Mouse (Mus musculus): ENCODE results near the gene Mrpl54.
A peak's percentile ranks its signal among the peaks of the same experiment; 100 is the strongest.
"Not testable (repeated sequence)": the region's sequence is repeated elsewhere in the genome, so short reads cannot be mapped to it uniquely, and the experiment has no call there.

Mrpl54 gene

DNA sequence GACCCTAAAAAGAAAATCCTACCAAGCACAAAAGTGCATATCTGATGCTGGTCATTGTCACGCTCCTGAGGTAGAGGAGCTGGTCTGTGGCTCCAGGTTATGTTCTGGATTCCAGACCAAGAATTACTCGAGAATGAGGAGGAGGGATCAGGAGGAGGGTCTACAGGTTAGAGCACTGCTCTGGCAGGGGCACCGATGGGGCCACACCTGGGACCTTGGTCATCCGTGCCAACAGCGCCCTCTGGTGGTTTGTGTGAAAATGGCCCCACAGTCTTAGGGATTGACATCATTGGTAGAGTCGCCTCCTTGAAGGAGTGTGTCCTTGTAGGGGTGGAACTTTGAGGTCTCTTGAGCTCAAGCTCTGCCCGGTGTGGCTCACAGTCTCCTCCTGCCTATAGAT lies 48.8 kb downstream of the Mrpl54 start:
- peak; percentile 72 for DNase-seq

- DNase-seq: not testable (repeated sequence)
Observed at GRCm38 (mm10) chr10:81217267-81217666, 49.5 kb downstream of the Mrpl54 start.

DNA sequence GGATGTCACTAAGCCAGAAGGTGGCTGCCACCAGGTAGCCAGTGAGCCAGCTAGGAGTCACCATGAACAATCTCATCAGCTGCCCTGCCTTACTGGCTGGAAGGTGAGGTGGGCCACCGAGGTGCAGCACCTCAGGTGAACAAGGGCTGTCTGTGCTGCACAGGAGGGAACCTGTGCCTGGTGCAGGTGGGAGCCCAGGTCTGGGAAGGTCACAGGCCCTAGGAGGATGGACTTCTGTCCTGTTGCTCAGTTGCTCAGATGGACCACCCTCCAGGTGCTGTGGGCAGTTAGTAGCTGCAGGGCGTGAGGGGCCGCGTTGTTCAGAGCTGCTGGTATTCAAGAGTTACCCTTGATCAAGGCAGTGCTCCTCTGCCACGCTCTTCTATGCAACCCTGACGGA lies 49.9 kb downstream of the Mrpl54 start:
- DNase-seq: no peak

GRCm38 (mm10) chr10:81216260-81216659 lies 50.5 kb downstream of the Mrpl54 start:
- no peak for DNase-seq
